Comparison of ENCODE assay signal across 21 mouse cellular contexts in genomic region chr7:119554040-119554439, GRCm38 (mm10). TPM values are rescaled to one million over a fixed set of nuclear protein-coding genes. Genes with fewer than 3 reads are reported as not detected.
"Had no signal": no experiment of that assay in that cellular context is flagged by ENCODE, and none has a peak within 500 bp of the region (broad histone marks: within the 10 kb centered on the region; RNA-seq: fewer than 3 reads in every experiment).

Gene Acsm2 (plus strand): TSS chr7:119554340.

- H3K4me3 ChIP-seq: lung, embryonic 15.5 days; megakaryocyte, embryonic 14.5 days; midbrain, embryonic 13.5 days; midbrain, embryonic 15.5 days; neural tube, embryonic 12.5 days; stomach, embryonic 15.5 days had no signal

- H3K4me2 ChIP-seq: lung, embryonic 15.5 days; midbrain, embryonic 11.5 days; midbrain, embryonic 13.5 days; midbrain, embryonic 15.5 days; neural tube, embryonic 12.5 days; stomach, embryonic 15.5 days had no signal

- H3K27ac ChIP-seq: lung, embryonic 15.5 days; macrophage; midbrain, embryonic 13.5 days; midbrain, embryonic 15.5 days; neural tube, embryonic 12.5 days; stomach, embryonic 15.5 days; stomach, postnatal 0 days had no signal

- H3K27me3 ChIP-seq: lung, embryonic 15.5 days; megakaryocyte, embryonic 14.5 days; midbrain, embryonic 13.5 days; midbrain, embryonic 15.5 days; neural tube, embryonic 12.5 days; stomach, embryonic 15.5 days had no signal

- H3K9me3 ChIP-seq: lung, embryonic 15.5 days; megakaryocyte, embryonic 14.5 days; midbrain, embryonic 13.5 days; midbrain, embryonic 15.5 days; neural tube, embryonic 12.5 days; stomach, embryonic 15.5 days had no signal

- H3K36me3 ChIP-seq: lung, embryonic 15.5 days; midbrain, embryonic 13.5 days; midbrain, embryonic 15.5 days; neural tube, embryonic 12.5 days; stomach, embryonic 15.5 days had no signal

- DNase-seq: lung, adult 2 months; lung, postnatal 14 days; lung, postnatal 36 days; right cerebral cortex, postnatal 14 days; thymus, adult 2 months; thymus, postnatal 25 days; thymus, postnatal 4 days had no signal

- H3K4me1 ChIP-seq: lung, embryonic 15.5 days; megakaryocyte, embryonic 14.5 days; midbrain, embryonic 13.5 days; midbrain, embryonic 15.5 days; neural tube, embryonic 12.5 days; stomach, embryonic 15.5 days had no signal

- ATAC-seq: lung, postnatal 0 days; midbrain, embryonic 13.5 days; midbrain, embryonic 15.5 days had no signal

- H3K9ac ChIP-seq: lung, embryonic 15.5 days; midbrain, embryonic 13.5 days; midbrain, embryonic 15.5 days; neural tube, embryonic 12.5 days; stomach, embryonic 15.5 days had no signal

RNA-seq across cellular contexts. Expression of gene Acsm2, which starts in this region (rescaled TPM):
- polyA plus RNA-seq: lung, adult 2 months; lung, postnatal 0 days; macrophage; midbrain, embryonic 11.5 days; midbrain, embryonic 13.5 days; midbrain, embryonic 15.5 days; midbrain, postnatal 0 days; neural tube, embryonic 12.5 days; neural tube, embryonic 14.5 days; stomach, embryonic 15.5 days; stomach, postnatal 0 days; testis, adult 2 months; urinary bladder, adult 2 months had no signal
